Mouse (Mus musculus) midbrain, embryonic 13.5 days (tissue): ENCODE results near the gene Larp7. TPM values are rescaled to one million over a fixed set of nuclear protein-coding genes. Genes with fewer than 3 reads are reported as not detected.
A peak's percentile ranks its signal among the peaks of the same experiment; 100 is the strongest.

ENCODE experiments used
- ATAC-seq: fragments of 200-750 bp; cut with Nextera tagmentation; 2 replicates; pipeline ENCODE4 v1.8.0; 2017; ENCODE audit warnings: mild to moderate bottlenecking, moderate TSS enrichment, moderate library complexity
- H3K27ac ChIP-seq: fragments of 300-500 bp; sonication (generic); 2 replicates; pipeline ENCODE4 v1.5.1; 2015; ENCODE audit warnings: inconsistent platforms, mild to moderate bottlenecking, moderate library complexity
- H3K27me3 ChIP-seq: fragments of 300-500 bp; sonication (generic); 2 replicates; pipeline ENCODE4 v1.6.1; 2015; ENCODE audit warnings: mild to moderate bottlenecking, inconsistent platforms
- H3K36me3 ChIP-seq: fragments of 300-500 bp; sonication (generic); 2 replicates; pipeline ENCODE4 v1.6.1; 2015; ENCODE audit warnings: mild to moderate bottlenecking, inconsistent platforms
- H3K4me1 ChIP-seq: fragments of 300-500 bp; sonication (generic); replicated peaks from 2 replicates; pipeline ENCODE4 v1.6.1; 2015; ENCODE audit warnings: inconsistent platforms
- H3K4me2 ChIP-seq: fragments of 300-500 bp; sonication (generic); replicated peaks from 2 replicates; pipeline ENCODE4 v1.6.1; 2015; ENCODE audit warnings: moderate library complexity, mild to moderate bottlenecking, inconsistent platforms
- H3K4me3 ChIP-seq: fragments of 300-500 bp; sonication (generic); replicated peaks from 2 replicates; pipeline ENCODE4 v1.5.1; 2015; ENCODE audit warnings: mild to moderate bottlenecking, inconsistent platforms
- H3K9ac ChIP-seq: fragments of 300-500 bp; sonication (generic); replicated peaks from 2 replicates; pipeline ENCODE4 v1.6.1; 2015; ENCODE audit warnings: mild to moderate bottlenecking, inconsistent platforms
- H3K9me3 ChIP-seq: fragments of 300-500 bp; sonication (generic); 2 replicates; pipeline ENCODE4 v1.6.1; 2016; ENCODE audit warnings: mild to moderate bottlenecking, inconsistent platforms
- WGBS: fragments of 180-500 bp; shearing (Covaris S2); methylation state at CpG from one replicate; pipeline ENCODE4 v1.1.7; 2015; 5-methylcytosine and 5-hydroxymethylcytosine counted together
- polyA plus RNA-seq: library from polyadenylated mRNA; unstranded; fragments of >200 nt; fragmentation: Nextera tagmentation; extraction: Ambion mirVana; gene quantifications from 2 replicates; pipeline ENCODE4 v1.2.1, GENCODE M21; 2015

Larp7 gene
- 45.0 and 50.4 TPM in 2 replicates for polyA plus RNA-seq

GRCm38 (mm10) chr3:127552973-127553719, at the start of gene Larp7, which contains the start of gene Zgrf1:
TSS of gene Larp7 (minus strand) at chr3:127553349.
TSS of gene Zgrf1 (plus strand) at chr3:127553489.
- Histone ChIP-seq H3K27me3 (no peaks in the 10 kb centered on the region), H3K9me3 (no peaks in the 10 kb centered on the region), H3K4me3 (peak within 1 kb of the TSS; percentile 71), H3K4me2 (peak within 1 kb of the TSS; percentile 72), H3K36me3 (no peaks in the 10 kb centered on the region), H3K4me1 (peaks cover 21% of the 10 kb centered on the region), H3K9ac (peak within 1 kb of the TSS; percentile 74), H3K27ac (peak within 1 kb of the TSS; percentile 93)
- under 1% methylated on average over 73 of the region's 73 CpGs for WGBS
- ATAC-seq: peak; percentile 99

GRCm38 (mm10) chr3:127597136-127597535, 44.0 kb upstream of the Larp7 start:
- Histone ChIP-seq H3K27ac (no peak overlapping the region), H3K27me3 (no peaks in the 10 kb centered on the region), H3K4me2 (no peak overlapping the region), H3K4me3 (no peak overlapping the region), H3K9me3 (no peaks in the 10 kb centered on the region), H3K9ac (no peak overlapping the region), H3K36me3 (peaks cover 12% of the 10 kb centered on the region), H3K4me1 (no peaks in the 10 kb centered on the region)
- 91% methylated on average over 1 of the region's 1 CpGs for WGBS
- ATAC-seq: no peak

- H3K4me1 ChIP-seq: no peaks in the 10 kb centered on the region
- H3K9me3 ChIP-seq: no peaks in the 10 kb centered on the region
- H3K4me3 ChIP-seq: no peak overlapping the region
- no peak overlapping the region for H3K4me2 ChIP-seq
- peaks cover 6% of the 10 kb centered on the region for H3K36me3 ChIP-seq
- peak; percentile 70 for ATAC-seq
- no peak overlapping the region for H3K9ac ChIP-seq
- 63% methylated on average over 4 of the region's 4 CpGs for WGBS
- no peaks in the 10 kb centered on the region for H3K27me3 ChIP-seq
- no peak overlapping the region for H3K27ac ChIP-seq
These were observed 19.4 kb upstream of the Larp7 start for GRCm38 (mm10) chr3:127572557-127572956.

GRCm38 (mm10) chr3:127565129-127565528, 12.0 kb upstream of the Larp7 start:
- H3K9me3 ChIP-seq: no peaks in the 10 kb centered on the region
- H3K27ac ChIP-seq: no peak overlapping the region
- peaks cover 24% of the 10 kb centered on the region for H3K36me3 ChIP-seq
- WGBS: 83% methylated on average over 3 of the region's 3 CpGs
- H3K4me2 ChIP-seq: no peak overlapping the region
- no peaks in the 10 kb centered on the region for H3K27me3 ChIP-seq
- no peaks in the 10 kb centered on the region for H3K4me1 ChIP-seq
- ATAC-seq: no peak
- H3K4me3 ChIP-seq: no peak overlapping the region
- H3K9ac ChIP-seq: no peak overlapping the region

GRCm38 (mm10) chr3:127562974-127563373, 9.8 kb upstream of the Larp7 start:
- Histone ChIP-seq H3K27me3 (no peaks in the 10 kb centered on the region), H3K4me3 (no peak overlapping the region), H3K4me1 (no peaks in the 10 kb centered on the region), H3K9ac (no peak overlapping the region), H3K9me3 (no peaks in the 10 kb centered on the region), H3K36me3 (peaks cover 21% of the 10 kb centered on the region), H3K4me2 (no peak overlapping the region), H3K27ac (no peak overlapping the region)
- 95% methylated on average over 4 of the region's 4 CpGs for WGBS
- ATAC-seq: no peak

- no peaks in the 10 kb centered on the region for H3K9me3 ChIP-seq
- no peak overlapping the region for H3K4me3 ChIP-seq
- H3K27me3 ChIP-seq: no peaks in the 10 kb centered on the region
- no peak overlapping the region for H3K9ac ChIP-seq
- ATAC-seq: no peak
- H3K4me1 ChIP-seq: peaks cover 12% of the 10 kb centered on the region
- H3K4me2 ChIP-seq: no peak overlapping the region
- H3K36me3 ChIP-seq: peaks cover 14% of the 10 kb centered on the region
- no peak overlapping the region for H3K27ac ChIP-seq
These were observed 5.1 kb upstream of the Larp7 start for GRCm38 (mm10) chr3:127558201-127558600.

GRCm38 (mm10) chr3:127554723-127555122, 1.6 kb upstream of the Larp7 start:
- Histone ChIP-seq H3K36me3 (no peaks in the 10 kb centered on the region), H3K4me1 (peaks cover 21% of the 10 kb centered on the region), H3K4me3 (no peak overlapping the region), H3K4me2 (peak overlapping the region; percentile 33), H3K27me3 (no peaks in the 10 kb centered on the region), H3K9ac (no peak overlapping the region), H3K9me3 (no peaks in the 10 kb centered on the region), H3K27ac (no peak overlapping the region)
- 67% methylated on average over 5 of the region's 5 CpGs for WGBS
- no peak for ATAC-seq

GRCm38 (mm10) chr3:127553720-127554043, 533 bp upstream of the Larp7 start:
- ATAC-seq: no peak
- H3K4me1 ChIP-seq: peaks cover 21% of the 10 kb centered on the region

GRCm38 (mm10) chr3:127552434-127552972, 646 bp downstream of the Larp7 start:
- H3K4me3 ChIP-seq: peak overlapping the region; percentile 71
- peak overlapping the region; percentile 74; the same call in 1 of the 2 replicates for H3K9ac ChIP-seq
- peak overlapping the region; percentile 59 for H3K4me2 ChIP-seq
- H3K9me3 ChIP-seq: no peaks in the 10 kb centered on the region
- no peak for ATAC-seq
- H3K4me1 ChIP-seq: peaks cover 21% of the 10 kb centered on the region
- no peaks in the 10 kb centered on the region for H3K27me3 ChIP-seq
- H3K36me3 ChIP-seq: no peaks in the 10 kb centered on the region
- peak overlapping the region; percentile 93; the same call in 1 of the 2 replicates for H3K27ac ChIP-seq
- 9% methylated on average over 12 of the region's 13 CpGs for WGBS

More at GRCm38 (mm10) chr3:127553720-127554043, 533 bp upstream of the Larp7 start:
- Histone ChIP-seq H3K9me3 (no peaks in the 10 kb centered on the region), H3K4me2 (peak overlapping the region; percentile 72), H3K27ac (no peak overlapping the region), H3K4me3 (peak overlapping the region; percentile 71), H3K27me3 (no peaks in the 10 kb centered on the region), H3K9ac (peak overlapping the region; percentile 55), H3K36me3 (no peaks in the 10 kb centered on the region)
- WGBS: under 1% methylated on average over 4 of the region's 4 CpGs

- no peak for ATAC-seq
- no peak overlapping the region for H3K9ac ChIP-seq
- no peaks in the 10 kb centered on the region for H3K27me3 ChIP-seq
- WGBS: 32% methylated on average over 4 of the region's 5 CpGs
- peaks cover 25% of the 10 kb centered on the region for H3K36me3 ChIP-seq
- no peak overlapping the region for H3K4me3 ChIP-seq
- peaks cover 10% of the 10 kb centered on the region; the same call in 1 of the 2 replicates for H3K4me1 ChIP-seq
- H3K27ac ChIP-seq: no peak overlapping the region
- H3K4me2 ChIP-seq: no peak overlapping the region
- H3K9me3 ChIP-seq: no peaks in the 10 kb centered on the region
These were observed 5.3 kb downstream of the Larp7 start for GRCm38 (mm10) chr3:127547882-127548281.

- Histone ChIP-seq H3K4me1 (no peaks in the 10 kb centered on the region), H3K27ac (no peak overlapping the region), H3K4me3 (no peak overlapping the region), H3K4me2 (no peak overlapping the region), H3K27me3 (no peaks in the 10 kb centered on the region), H3K36me3 (peaks cover 32% of the 10 kb centered on the region), H3K9ac (no peak overlapping the region), H3K9me3 (no peaks in the 10 kb centered on the region)
- ATAC-seq: no peak
- WGBS: 17% methylated on average over 5 of the region's 5 CpGs
These were observed 8.5 kb downstream of the Larp7 start for GRCm38 (mm10) chr3:127544610-127545121.

GRCm38 (mm10) chr3:127543976-127544375, 9.2 kb downstream of the Larp7 start:
- Histone ChIP-seq H3K4me3 (no peak overlapping the region), H3K27me3 (no peaks in the 10 kb centered on the region)
- ATAC-seq: no peak

More at GRCm38 (mm10) chr3:127543976-127544375, 9.2 kb downstream of the Larp7 start:
- WGBS: 81% methylated on average over 4 of the region's 4 CpGs
- Histone ChIP-seq H3K9ac (no peak overlapping the region), H3K36me3 (peaks cover 35% of the 10 kb centered on the region), H3K9me3 (no peaks in the 10 kb centered on the region), H3K27ac (no peak overlapping the region), H3K4me1 (no peaks in the 10 kb centered on the region), H3K4me2 (no peak overlapping the region)
